Mouse (Mus musculus) CH12.LX (cell line): Measurements from ENCODE around the gene Ppp1r18. TPM values are rescaled to one million over a fixed set of nuclear protein-coding genes. Genes with fewer than 3 reads are reported as not detected.

Source experiments
- DNase-seq: peaks from one replicate; pipeline ENCODE4 v3.0.0-alpha.2; 2013; ENCODE audit errors: extremely low read depth
- H3K27ac ChIP-seq: 2 replicates; pipeline ENCODE4 v1.5.1; 2012; ENCODE audit warnings: low read depth, mild to moderate bottlenecking, control low read depth, moderate library complexity; ENCODE audit not compliant: insufficient read depth
- H3K27me3 ChIP-seq: replicated peaks from 2 replicates; pipeline ENCODE3; 2012; ENCODE audit warnings: inconsistent platforms
- H3K36me3 ChIP-seq, 2 experiments: replicated peaks in 1 of 2; 2 replicates each; pipeline versions ENCODE3 to v1.6.1; 2012; ENCODE audit warnings: inconsistent platforms in 1 of 2, low read length in 1 of 2, mild to moderate bottlenecking in 1 of 2, mixed read lengths in 1 of 2, moderate library complexity in 1 of 2; ENCODE audit not compliant: control insufficient read depth in 1 of 2, insufficient read depth in 1 of 2
- H3K4me1 ChIP-seq, 2 experiments: 2 replicates each; pipeline ENCODE4 v1.6.1; 2012; ENCODE audit warnings: inconsistent platforms in 1 of 2, moderate library complexity in 1 of 2; ENCODE audit not compliant: insufficient read depth in 2 of 2, control insufficient read depth in 1 of 2
- H3K4me2 ChIP-seq: 2 replicates; pipeline ENCODE4 v1.6.1; 2012; ENCODE audit warnings: low read depth, mild to moderate bottlenecking, control low read depth; ENCODE audit not compliant: poor library complexity, insufficient read depth, severe bottlenecking
- H3K4me3 ChIP-seq, 3 experiments: fragments of 150-350 bp in 1 of 3; sonication (generic) in 1 of 3; replicated peaks in 1 of 3; 2 replicates each; pipeline versions ENCODE3 to v1.5.1; 2011 to 2012; ENCODE audit warnings: low read depth in 2 of 3, low read length in 2 of 3, mild to moderate bottlenecking in 2 of 3, moderate library complexity in 2 of 3, control low read depth in 1 of 3, improper control_type of control experiment in 1 of 3, inconsistent platforms in 1 of 3, mixed read lengths in 1 of 3; ENCODE audit not compliant: poor library complexity in 1 of 3
- H3K79me2 ChIP-seq: replicated peaks from 2 replicates; pipeline ENCODE4 v1.6.1; 2012; ENCODE audit warnings: mild to moderate bottlenecking, moderate library complexity; ENCODE audit not compliant: control insufficient read depth, poor library complexity, insufficient read depth, severe bottlenecking; ENCODE audit errors: extremely low read depth
- H3K9ac ChIP-seq: 2 replicates; pipeline ENCODE4 v1.6.1; 2012; ENCODE audit warnings: low read depth, mild to moderate bottlenecking, control low read depth, moderate library complexity; ENCODE audit not compliant: insufficient read depth
- H3K9me3 ChIP-seq: replicated peaks from 2 replicates; pipeline ENCODE3; 2012; ENCODE audit warnings: low read length, inconsistent platforms, mixed read lengths
- BHLHE40 ChIP-seq: IDR thresholded peaks from 2 replicates; pipeline ENCODE4 v1.6.1; 2011; ENCODE audit warnings: mild to moderate bottlenecking, low read depth, low read length, improper control_type of control experiment
- CHD1 ChIP-seq: IDR thresholded peaks from 2 replicates; pipeline ENCODE4 v1.6.1; 2012; ENCODE audit warnings: low read depth, low read length, improper control_type of control experiment, inconsistent platforms
- CHD2 ChIP-seq: IDR thresholded peaks from 2 replicates; pipeline ENCODE4 v1.6.1; 2011; ENCODE audit warnings: low read length, improper control_type of control experiment
- CTCF ChIP-seq, 2 experiments: IDR thresholded peaks in 1 of 2; conservative IDR thresholded peaks in 1 of 2; 2 replicates each; pipeline ENCODE4 v1.5.1; 2011 to 2012; ENCODE audit warnings: low read depth in 2 of 2, low read length in 2 of 2, improper control_type of control experiment in 1 of 2, inconsistent platforms in 1 of 2, mild to moderate bottlenecking in 1 of 2, moderate library complexity in 1 of 2
- ELF1 ChIP-seq: IDR thresholded peaks from 2 replicates; pipeline ENCODE4 v1.6.1; 2014; ENCODE audit warnings: low read depth, mild to moderate bottlenecking, inconsistent platforms, low read length, improper control_type of control experiment
- EP300 ChIP-seq: IDR thresholded peaks from 2 replicates; pipeline ENCODE4 v1.6.1; 2011; ENCODE audit warnings: low read length, improper control_type of control experiment
- ETS1 ChIP-seq: conservative IDR thresholded peaks from 2 replicates; pipeline ENCODE4 v1.6.1; 2012; ENCODE audit warnings: low read depth, mild to moderate bottlenecking, inconsistent platforms, low read length, improper control_type of control experiment, moderate library complexity
- GABPA ChIP-seq: IDR thresholded peaks from 2 replicates; pipeline ENCODE4 v1.6.1; 2012; ENCODE audit warnings: low read depth, low read length, improper control_type of control experiment, inconsistent platforms; ENCODE audit not compliant: insufficient replicate concordance
- HCFC1 ChIP-seq: IDR thresholded peaks from 2 replicates; pipeline ENCODE4 v1.6.1; 2012; ENCODE audit warnings: low read depth, mild to moderate bottlenecking, inconsistent platforms, low read length, improper control_type of control experiment
- IRF4 ChIP-seq: IDR thresholded peaks from 2 replicates; pipeline ENCODE4 v1.6.1; 2014; ENCODE audit warnings: low read depth, mild to moderate bottlenecking, inconsistent platforms, low read length, improper control_type of control experiment
- JUN ChIP-seq: IDR thresholded peaks from 2 replicates; pipeline ENCODE4 v1.6.1; 2011; ENCODE audit warnings: low read depth, mild to moderate bottlenecking, low read length, improper control_type of control experiment, moderate library complexity; ENCODE audit not compliant: insufficient read depth
- JUND ChIP-seq: conservative IDR thresholded peaks from 2 replicates; pipeline ENCODE4 v1.6.1; 2011; ENCODE audit warnings: low read depth, low read length, improper control_type of control experiment
- KAT2A ChIP-seq: IDR thresholded peaks from 2 replicates; pipeline ENCODE4 v1.6.1; 2012; ENCODE audit warnings: low read length, improper control_type of control experiment, inconsistent platforms; ENCODE audit not compliant: insufficient replicate concordance
- MAFK ChIP-seq: IDR thresholded peaks from 2 replicates; pipeline ENCODE4 v1.6.1; 2011; ENCODE audit warnings: low read length, improper control_type of control experiment; ENCODE audit not compliant: insufficient replicate concordance
- MAX ChIP-seq: IDR thresholded peaks from 2 replicates; pipeline ENCODE4 v1.6.1; 2011; ENCODE audit warnings: low read length, improper control_type of control experiment
- MEF2A ChIP-seq: IDR thresholded peaks from 2 replicates; pipeline ENCODE4 v1.6.1; 2014; ENCODE audit warnings: low read depth, mild to moderate bottlenecking, inconsistent platforms, low read length, improper control_type of control experiment, borderline replicate concordance
- MYC ChIP-seq: IDR thresholded peaks from 2 replicates; pipeline ENCODE4 v1.6.1; 2011; ENCODE audit warnings: low read depth, mild to moderate bottlenecking, improper control_type of control experiment, low read length
- NRF1 ChIP-seq: IDR thresholded peaks from 2 replicates; pipeline ENCODE4 v1.6.1; 2014; ENCODE audit warnings: low read depth, mild to moderate bottlenecking, inconsistent platforms, low read length, improper control_type of control experiment, moderate library complexity
- PAX5 ChIP-seq: IDR thresholded peaks from 2 replicates; pipeline ENCODE4 v1.6.1; 2012; ENCODE audit warnings: low read length, inconsistent platforms, mixed read lengths
- POLR2A ChIP-seq: IDR thresholded peaks from 2 replicates; pipeline ENCODE4 v1.6.1; 2011; ENCODE audit warnings: low read depth, mild to moderate bottlenecking, improper control_type of control experiment, low read length
- POLR2AphosphoS2 ChIP-seq: IDR thresholded peaks from 2 replicates; pipeline ENCODE4 v1.6.1; 2011; ENCODE audit warnings: low read depth, low read length, improper control_type of control experiment
- RAD21 ChIP-seq: IDR thresholded peaks from 2 replicates; pipeline ENCODE4 v1.6.1; 2011; ENCODE audit warnings: low read depth, mild to moderate bottlenecking, low read length, improper control_type of control experiment, moderate library complexity
- SIN3A ChIP-seq: IDR thresholded peaks from 2 replicates; pipeline ENCODE4 v1.6.1; 2012; ENCODE audit warnings: low read length, improper control_type of control experiment, inconsistent platforms
- TBP ChIP-seq: conservative IDR thresholded peaks from 2 replicates; pipeline ENCODE4 v1.6.1; 2011; ENCODE audit warnings: low read depth, low read length, improper control_type of control experiment
- TCF12 ChIP-seq: IDR thresholded peaks from 2 replicates; pipeline ENCODE4 v1.6.1; 2014; ENCODE audit warnings: low read depth, mild to moderate bottlenecking, inconsistent platforms, low read length, improper control_type of control experiment
- UBTF ChIP-seq: IDR thresholded peaks from 2 replicates; pipeline ENCODE4 v1.6.1; 2012; ENCODE audit warnings: low read depth, mild to moderate bottlenecking, inconsistent platforms, low read length, improper control_type of control experiment, moderate library complexity
- USF1 ChIP-seq: IDR thresholded peaks from 2 replicates; pipeline ENCODE4 v1.6.1; 2014; ENCODE audit warnings: low read depth, mild to moderate bottlenecking, inconsistent platforms, low read length, improper control_type of control experiment
- USF2 ChIP-seq: conservative IDR thresholded peaks from 2 replicates; pipeline ENCODE4 v1.6.1; 2011; ENCODE audit warnings: low read depth, low read length, improper control_type of control experiment
- ZC3H11A ChIP-seq: IDR thresholded peaks from 2 replicates; pipeline ENCODE4 v1.6.1; 2012; ENCODE audit warnings: low read depth, mild to moderate bottlenecking, inconsistent platforms, low read length, improper control_type of control experiment
- ZKSCAN1 ChIP-seq: IDR thresholded peaks from 2 replicates; pipeline ENCODE4 v1.6.1; 2012; ENCODE audit warnings: low read depth, inconsistent platforms, low read length, improper control_type of control experiment, borderline replicate concordance
- ZMIZ1 ChIP-seq: IDR thresholded peaks from 2 replicates; pipeline ENCODE4 v1.6.1; 2012; ENCODE audit warnings: low read depth, mild to moderate bottlenecking, inconsistent platforms, low read length, improper control_type of control experiment
- ZNF384 ChIP-seq: IDR thresholded peaks from 2 replicates; pipeline ENCODE4 v1.6.1; 2012; ENCODE audit warnings: low read depth, low read length, improper control_type of control experiment, inconsistent platforms
- dilution Hi-C: fragments of 300-500 bp; cut with MboI; formaldehyde crosslinking; loops from 2 replicates; pipeline ENCODE4 v1.14.3; 2020; ENCODE audit warnings: low sequenced_read_pairs; ENCODE audit not compliant: extremely low pct_unique_long_range_greater_than_20kb, extremely low pct_ligation_motif_present
- in situ Hi-C: fragments of 300-500 bp; cut with MboI; formaldehyde crosslinking; loops from 3 replicates; pipeline ENCODE4 v1.14.3; 2019; ENCODE audit warnings: low sequenced_read_pairs, low pct_ligation_motif_present, low pct_unique_long_range_greater_than_20kb, mixed read lengths
- polyA plus RNA-seq: library from polyadenylated mRNA; unstranded; fragments of >175 nt; gene quantifications from 2 replicates; pipeline ENCODE4 v1.2.1, GENCODE M21; 2012; ENCODE audit warnings: low read depth; ENCODE audit not compliant: insufficient read length
- total RNA-seq, 2 experiments: library from RNA; depleted of rRNA; stranded (reverse); fragments of 300-350 nt in 1 of 2; fragments of >200 nt in 1 of 2; gene quantifications; 2 replicates each; pipeline ENCODE4 v1.2.3; 2012 to 2014

Gene Ppp1r18
- total and polyA plus RNA-seq, 3 experiments, result 8.5 to 50.1 (median 21.4) TPM

GRCm38 (mm10) chr17:35837487-35837886, 27.9 kb upstream of the Ppp1r18 start:
- TF ChIP-seq EP300 (no peak), CHD2 (peak; percentile 85), NRF1 (no peak), ETS1 (peak; percentile 15), ZMIZ1 (no peak), MYC (no peak), POLR2AphosphoS2 (peak; percentile 88), HCFC1 (peak; percentile 43; the same call in 1 of the 2 replicates), CHD1 (peak; percentile 81; the same call in 1 of the 2 replicates), ZC3H11A (no peak), MEF2A (peak; percentile 24; the same call in 1 of the 2 replicates), ZNF384 (no peak), UBTF (0 out of 2 replicates have a peak, but pooled peaks have one; percentile 53), ELF1 (peak; percentile 58; the same call in 1 of the 2 replicates)
- Histone ChIP-seq H3K9ac (peak overlapping the region; percentile 99), H3K9me3 (no peaks in the 10 kb centered on the region), H3K79me2 (peaks cover 38% of the 10 kb centered on the region), H3K27ac (peak overlapping the region; percentile 64; the same call in 1 of the 2 replicates), H3K36me3 (peaks cover 39 to 44% of the 10 kb centered on the region in 2 experiments), H3K4me2 (no peak overlapping the region), H3K27me3 (no peaks in the 10 kb centered on the region), H3K4me1 (peaks cover 11 to 38% of the 10 kb centered on the region in 2 experiments), H3K4me3 (peak overlapping the region; percentile 83 to 93 (median 89))
- in situ Hi-C loops, result loop anchor here (5.0 kb wide), 1 partner anchor 35 kb away; no protein-coding TSS in a partner anchor
- dilution Hi-C loops, result no loop called here
- peak; percentile 80 for DNase-seq

GRCm38 (mm10) chr17:35838122-35838544, 27.3 kb upstream of the Ppp1r18 start, which contains the start of gene Tubb5:
Gene Tubb5 (minus strand): TSS chr17:35838306.
- H3K9ac ChIP-seq, result peak within 1 kb of the TSS; percentile 99
- H3K27me3 ChIP-seq, result no peaks in the 10 kb centered on the region
- H3K4me1 ChIP-seq, result peaks cover 11 to 45% of the 10 kb centered on the region in 2 experiments
- dilution Hi-C loops, result no loop called here
- peak within 1 kb of the TSS; percentile 79 for H3K27ac ChIP-seq
- H3K79me2 ChIP-seq, result peaks cover 38% of the 10 kb centered on the region
- peak within 1 kb of the TSS; percentile 83 to 93 (median 89) for H3K4me3 ChIP-seq
- peak; percentile 96 for DNase-seq
- no peaks in the 10 kb centered on the region for H3K9me3 ChIP-seq
- in situ Hi-C loops, result loop anchor here (5.0 kb wide), 1 partner anchor 34 kb away; no protein-coding TSS in a partner anchor
- H3K4me2 ChIP-seq, result peak within 1 kb of the TSS; percentile 95
- H3K36me3 ChIP-seq, result peaks cover 35 to 38% of the 10 kb centered on the region in 2 experiments
- TF ChIP-seq ZC3H11A (no peak), USF1 (peak; percentile 95), MAFK (no peak), GABPA (no peak; the same call in 1 of the 2 replicates), USF2 (peak; percentile 90), SIN3A (peak; percentile 89), CTCF (conservative IDR thresholded peaks at IDR 0.05 in 1 of 2, IDR thresholded peaks at IDR 0.05 in 1 of 2; ENCODE audit: low read depth in 2 of 2, low read length in 2 of 2) (no peak), KAT2A (peak; percentile 72; the same call in 1 of the 2 replicates), ZKSCAN1 (no peak), TBP (peak; percentile 76; the same call in 1 of the 2 replicates), MAX (peak; percentile 72; the same call in 1 of the 2 replicates), BHLHE40 (peak; percentile 96), IRF4 (peak; percentile 39; the same call in 1 of the 2 replicates), ZNF384 (no peak), UBTF (no peak), JUND (no peak), POLR2A (peak; percentile 99), JUN (no peak), RAD21 (no peak), TCF12 (peak; percentile 88), PAX5 (no peak), ELF1 (peak; percentile 56; the same call in 1 of the 2 replicates)
